Mouse (Mus musculus): ENCODE data around the gene Olfr1173. TPM values are rescaled to one million over a fixed set of nuclear protein-coding genes. Genes with fewer than 3 reads are reported as not detected.

Gene Olfr1173
- not detected for total RNA-seq (2021)
- long read RNA-seq, experiment 1: 0 reads
- long read RNA-seq, experiment 2: 0 reads

- DNase-seq: no peak
- intact Hi-C loops (cut with DNase I): no loop called here
These were observed at the start of gene Olfr1173 for GRCm38 (mm10) chr2:88279775-88280174. Gene Olfr1173, minus strand, starts transcription at chr2:88279875.

- no peak for DNase-seq
- intact Hi-C loops (cut with DNase I): no loop called here
These were observed 47.4 kb upstream of the Olfr1173 start, which contains the start of gene Olfr1175-ps for GRCm38 (mm10) chr2:88327115-88327514. Gene Olfr1175-ps, minus strand, starts transcription at chr2:88327215.

- intact Hi-C loops (cut with DNase I): no loop called here
These were observed 35.4 kb upstream of the Olfr1173 start, which contains the start of gene Olfr1174-ps for GRCm38 (mm10) chr2:88315035-88315434. Gene Olfr1174-ps, minus strand, starts transcription at chr2:88315135.

GRCm38 (mm10) chr2:88228234-88228633, 51.4 kb downstream of the Olfr1173 start, which contains the start of gene Olfr1170:
Gene Olfr1170, minus strand, starts transcription at chr2:88228334.
- intact Hi-C loops (cut with DNase I): no loop called here
- DNase-seq: no peak

More at GRCm38 (mm10) chr2:88315035-88315434, 35.4 kb upstream of the Olfr1173 start, which contains the start of gene Olfr1174-ps:
- no peak for DNase-seq

Other genes starting within 250 kb of the Olfr1173 start
- gene Olfr73, start 242.2 kb downstream of the Olfr1173 start, total RNA-seq (2021): not detected
- gene Olfr1162, start 228.7 kb downstream of the Olfr1173 start, total RNA-seq (2021): not detected
- not detected for gene Olfr1163, start 208.0 kb downstream of the Olfr1173 start, total RNA-seq (2021)
- not detected for gene Olfr1164, start 185.9 kb downstream of the Olfr1173 start, total RNA-seq (2021)
- not detected for gene Olfr1166, start 151.6 kb downstream of the Olfr1173 start, total RNA-seq (2021)
- gene Olfr1167, start 124.7 kb downstream of the Olfr1173 start, total RNA-seq (2021): not detected
- gene Olfr1168, start 98.0 kb downstream of the Olfr1173 start, total RNA-seq (2021): not detected
- not detected for gene Olfr1170, start 51.5 kb downstream of the Olfr1173 start, total RNA-seq (2021)
- not detected for gene Olfr1174-ps, start 35.3 kb upstream of the Olfr1173 start, total RNA-seq (2021)
- not detected for gene Olfr1175-ps, start 47.3 kb upstream of the Olfr1173 start, total RNA-seq (2021)
- not detected for gene Olfr1176, start 56.8 kb upstream of the Olfr1173 start, total RNA-seq (2021)
- gene Olfr1177-ps, start 66.6 kb upstream of the Olfr1173 start, total RNA-seq (2021): not detected
- gene Olfr1178, start 107.2 kb upstream of the Olfr1173 start, total RNA-seq (2021): not detected
- not detected for gene Olfr1179, start 126.6 kb upstream of the Olfr1173 start, total RNA-seq (2021)
- not detected for gene Olfr1180, start 139.3 kb upstream of the Olfr1173 start, total RNA-seq (2021)
- gene Olfr1181, start 146.3 kb upstream of the Olfr1173 start, total RNA-seq (2021): not detected
- gene Gm13757, start 169.3 kb upstream of the Olfr1173 start, total RNA-seq (2021): not detected
- not detected for gene Olfr1183, start 175.0 kb upstream of the Olfr1173 start, total RNA-seq (2021)
- not detected for gene Olfr1184, start 203.7 kb upstream of the Olfr1173 start, total RNA-seq (2021)
- not detected for gene Olfr1185-ps1, start 213.4 kb upstream of the Olfr1173 start, total RNA-seq (2021)
- not detected for gene Olfr1186, start 238.7 kb upstream of the Olfr1173 start, total RNA-seq (2021)

All from gastrocnemius, postnatal 36 days (tissue).